Mouse (Mus musculus) CD4-positive naive resting alpha-beta T cell, adult 76 days (primary cell): ENCODE measurements around the gene Vars2. TPM values are rescaled to one million over a fixed set of nuclear protein-coding genes. Genes with fewer than 3 reads are reported as not detected.

Experiments used
- total RNA-seq: library from RNA; stranded (reverse); gene quantifications from one replicate; pipeline ENCODE4 v1.2.4, GENCODE M21; 2023

Vars2 gene
- 33.4 TPM for total RNA-seq

GRCm38 (mm10) chr17:35667334-35668065 is at the start of gene Vars2:
TSS of gene Vars2 (minus strand) at chr17:35667592.

GRCm38 (mm10) chr17:35704621-35705464 is 37.5 kb upstream of the Vars2 start, which contains the start of gene Ddr1:
TSS of gene Ddr1 (minus strand) at chr17:35704621.

GRCm38 (mm10) chr17:35673416-35674035 is 6.1 kb upstream of the Vars2 start, which contains the start of gene Gtf2h4:
TSS of gene Gtf2h4 (minus strand) at chr17:35673739.

GRCm38 (mm10) chr17:35643609-35644236 is 23.7 kb downstream of the Vars2 start, which contains the start of gene Mucl3:
TSS of gene Mucl3 (minus strand) at chr17:35643695.

GRCm38 (mm10) chr17:35626537-35626936 is 40.9 kb downstream of the Vars2 start, which contains the start of gene Gm9573:
TSS of gene Gm9573 (minus strand) at chr17:35626637.

Other genes with a start within 250 kb of the Vars2 start
- 156 TPM for gene H2-Q6, start 242.7 kb downstream of the Vars2 start, total RNA-seq
- 498 TPM for gene H2-Q7, start 228.4 kb downstream of the Vars2 start, total RNA-seq
- 67.2 TPM for gene H2-Q10, start 197.5 kb downstream of the Vars2 start, total RNA-seq
- 1.3 TPM for gene Pou5f1, start 161.6 kb downstream of the Vars2 start, total RNA-seq
- gene Tcf19, start 150.8 kb downstream of the Vars2 start, total RNA-seq, result 8.1 TPM
- 15.1 TPM for gene Cchcr1, start 150.5 kb downstream of the Vars2 start, total RNA-seq
- not detected for gene Psors1c2, start 134.4 kb downstream of the Vars2 start, total RNA-seq
- gene Cdsn, start 115.5 kb downstream of the Vars2 start, total RNA-seq, result not detected
- gene 2300002M23Rik, start 100.1 kb downstream of the Vars2 start, total RNA-seq, result not detected
- gene Sfta2, start 66.0 kb downstream of the Vars2 start, total RNA-seq, result not detected
- not detected for gene Gm9573, start 41.0 kb downstream of the Vars2 start, total RNA-seq
- gene Mucl3, start 23.9 kb downstream of the Vars2 start, total RNA-seq, result not detected
- gene Gtf2h4, start 6.1 kb upstream of the Vars2 start, total RNA-seq, result 10.5 TPM
- gene Ddr1, start 37.0 kb upstream of the Vars2 start, total RNA-seq, result 11.4 TPM
- 2.2 TPM for gene Ier3, start 154.1 kb upstream of the Vars2 start, total RNA-seq
- gene Flot1, start 155.6 kb upstream of the Vars2 start, total RNA-seq, result 30.4 TPM
- 454 TPM for gene Tubb5, start 170.7 kb upstream of the Vars2 start, total RNA-seq
- gene Mdc1, start 173.9 kb upstream of the Vars2 start, total RNA-seq, result 59.9 TPM
- 20.2 TPM for gene Nrm, start 193.7 kb upstream of the Vars2 start, total RNA-seq
- gene Ppp1r18, start 198.0 kb upstream of the Vars2 start, total RNA-seq, result 210 TPM
- gene Dhx16, start 212.2 kb upstream of the Vars2 start, total RNA-seq, result 91.4 TPM
- 24.5 TPM for gene 2310061I04Rik, start 229.8 kb upstream of the Vars2 start, total RNA-seq
- gene Atat1, start 242.5 kb upstream of the Vars2 start, total RNA-seq, result 8.4 TPM
- 69.2 TPM for gene Mrps18b, start 248.8 kb upstream of the Vars2 start, total RNA-seq
- 129 TPM for gene Ppp1r10, start 248.8 kb upstream of the Vars2 start, total RNA-seq